ENCODE assay signal across 8 mouse cellular contexts in the genomic region with DNA sequence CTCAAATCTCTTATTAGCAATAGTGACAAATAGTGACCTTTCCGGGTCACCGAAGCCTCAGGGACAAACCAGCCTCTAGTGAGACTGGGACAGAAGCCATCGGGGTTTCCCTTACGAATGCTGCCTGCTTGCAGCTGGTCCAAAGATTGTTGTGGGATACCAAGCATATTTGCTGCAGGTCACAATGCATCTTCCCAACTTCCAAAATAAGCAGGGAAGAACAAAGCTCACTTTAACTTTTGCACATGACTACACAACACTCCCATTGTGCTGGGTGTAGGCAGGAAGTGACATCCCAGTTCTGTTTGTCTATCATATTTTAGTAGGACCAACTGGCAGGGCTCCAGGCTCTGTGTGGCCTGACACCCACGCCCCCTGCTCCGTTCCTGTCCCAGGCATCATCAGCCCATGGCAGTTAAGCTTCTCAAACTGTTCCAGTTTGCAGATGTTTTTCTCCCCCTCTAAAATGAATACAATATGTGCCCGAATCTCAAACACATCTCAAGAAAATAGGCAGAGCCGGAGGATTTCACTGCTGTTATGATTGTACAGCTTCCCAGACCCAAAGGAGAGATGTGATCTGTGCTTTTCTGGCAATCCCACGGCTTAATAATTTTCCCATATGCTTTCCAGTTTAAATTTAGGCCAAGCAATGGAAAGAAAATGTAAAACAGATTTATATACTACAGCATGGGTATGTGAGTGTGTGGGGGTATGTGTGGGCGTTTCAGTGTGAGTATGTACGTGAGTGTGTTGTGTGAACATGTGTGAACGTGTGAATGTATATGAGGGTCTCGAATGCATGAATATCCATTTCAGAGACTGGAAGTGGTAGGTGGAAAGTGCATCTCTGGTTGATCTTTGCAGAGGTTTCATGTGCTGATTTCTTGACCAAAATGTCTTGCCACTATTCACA. TPM values are rescaled to one million over a fixed set of nuclear protein-coding genes. Genes with fewer than 3 reads are reported as not detected.
A peak's percentile ranks its signal among the peaks of the same experiment; 100 is the strongest.
DNase-seq lines count a peak whose midpoint lies in the region; ATAC-seq lines count a peak whose summit lies in the region.

No protein-coding gene starts in this region.

- H3K36me3 ChIP-seq in midbrain, embryonic 11.5 days (ENCODE audit: control insufficient read depth, insufficient read depth, low read length) = no peaks in the 10 kb centered on the region
- H3K36me3 ChIP-seq in midbrain, embryonic 10.5 days = no peaks in the 10 kb centered on the region
- H3K36me3 ChIP-seq in midbrain, embryonic 14.5 days (ENCODE audit: control insufficient read depth, insufficient read depth, low read length) = no peaks in the 10 kb centered on the region

- no peaks in the 10 kb centered on the region for H3K9me3 ChIP-seq in midbrain, embryonic 11.5 days (ENCODE audit: control insufficient read depth, low read length)
- H3K9me3 ChIP-seq in midbrain, embryonic 10.5 days (replicated peaks) = no peaks in the 10 kb centered on the region
- no peaks in the 10 kb centered on the region for H3K9me3 ChIP-seq in midbrain, embryonic 14.5 days (ENCODE audit: control insufficient read depth, low read length)

- DNase-seq in adrenal gland, postnatal 14 days = peak; percentile 26
- no peak for DNase-seq in adrenal gland, adult 8-10 months
- peak; percentile 70 for DNase-seq in midbrain, embryonic 11.5 days (ENCODE audit: low spot score, missing footprints)
- DNase-seq in midbrain, embryonic 10.5 days (ENCODE audit: low spot score) = no peak
- DNase-seq in left cerebral cortex, postnatal 4 days = peak; percentile 23
- DNase-seq in testis, postnatal 14 days (ENCODE audit: low spot score) = peak; percentile 10
- DNase-seq in midbrain, embryonic 14.5 days = no peak
- no peak for DNase-seq in ovary, postnatal 10 days (ENCODE audit: low spot score)

- no peak overlapping the region for H3K4me2 ChIP-seq in midbrain, embryonic 11.5 days
- H3K4me2 ChIP-seq in midbrain, embryonic 14.5 days (ENCODE audit: low read length) = no peak overlapping the region

- no peak for ATAC-seq in midbrain, embryonic 11.5 days (ENCODE audit: low FRiP score)
- no peak for ATAC-seq in midbrain, embryonic 14.5 days (ENCODE audit: low FRiP score, low TSS enrichment)

- intact Hi-C loops in left cerebral cortex, postnatal 4 days (cut with DNase I) = no loop called here

- H3K9ac ChIP-seq in midbrain, embryonic 11.5 days (ENCODE audit: low read length) = no peak overlapping the region
- no peak overlapping the region for H3K9ac ChIP-seq in midbrain, embryonic 14.5 days (replicated peaks; ENCODE audit: low read length)

- H3K4me1 ChIP-seq in midbrain, embryonic 11.5 days (ENCODE audit: control insufficient read depth, insufficient read depth, low read length) = no peaks in the 10 kb centered on the region
- peaks cover 6% of the 10 kb centered on the region for H3K4me1 ChIP-seq in midbrain, embryonic 10.5 days
- H3K4me1 ChIP-seq in midbrain, embryonic 14.5 days (ENCODE audit: control insufficient read depth, insufficient read depth, low read length) = no peaks in the 10 kb centered on the region

- H3K27me3 ChIP-seq in midbrain, embryonic 11.5 days (ENCODE audit: control insufficient read depth, insufficient read depth, low read length) = no peaks in the 10 kb centered on the region
- H3K27me3 ChIP-seq in midbrain, embryonic 10.5 days (ENCODE audit: low read depth, poor library complexity, severe bottlenecking) = no peaks in the 10 kb centered on the region
- H3K27me3 ChIP-seq in midbrain, embryonic 14.5 days (ENCODE audit: control insufficient read depth, insufficient read depth, low read length) = no peaks in the 10 kb centered on the region

- no peak overlapping the region for H3K27ac ChIP-seq in midbrain, embryonic 11.5 days (ENCODE audit: low read depth, low read length)
- H3K27ac ChIP-seq in midbrain, embryonic 10.5 days (replicated peaks) = no peak overlapping the region
- no peak overlapping the region for H3K27ac ChIP-seq in midbrain, embryonic 14.5 days (replicated peaks; ENCODE audit: low read depth, low read length)

- H3K4me3 ChIP-seq in midbrain, embryonic 11.5 days (ENCODE audit: low read depth, low read length) = no peak overlapping the region
- H3K4me3 ChIP-seq in midbrain, embryonic 10.5 days = no peak overlapping the region
- no peak overlapping the region for H3K4me3 ChIP-seq in midbrain, embryonic 14.5 days (replicated peaks; ENCODE audit: low read depth, low read length)

- 81% methylated on average over 13 of the region's 13 CpGs for WGBS in midbrain, embryonic 11.5 days
- 77% methylated on average over 13 of the region's 13 CpGs for WGBS in midbrain, embryonic 10.5 days
- WGBS in midbrain, embryonic 14.5 days = 83% methylated on average over 13 of the region's 13 CpGs

RNA-seq across cellular contexts. Expression of gene Fbxo48, which starts 55.5 kb away (rescaled TPM):
- 0.56 and 2.1 TPM in 2 replicates for total RNA-seq in adrenal gland, postnatal 14 days (2021)
- under 1 TPM; 0.12 to 0.75 (median 0.35) TPM for total RNA-seq in adrenal gland, adult 8-10 months (2022)
- 2.4 and 2.8 TPM in 2 replicates for polyA plus RNA-seq in midbrain, embryonic 11.5 days (2014; fragmentation: Nextera tagmentation; extraction: Ambion mirVana)
- polyA plus RNA-seq in midbrain, embryonic 10.5 days (2016; fragmentation: Nextera tagmentation; extraction: Ambion mirVana) = 2.1 and 2.4 TPM in 2 replicates
- 1 to 10 TPM; 2.2 to 2.5 TPM for total RNA-seq in left cerebral cortex, postnatal 4 days (2021)
- polyA plus RNA-seq in midbrain, embryonic 14.5 days (2014; fragmentation: Nextera tagmentation; extraction: Ambion mirVana) = 0.75 and 1.4 TPM in 2 replicates

Comparison
In these comparisons a context has a peak if more than half of its experiments do, and no peak if none do; other contexts are left out.
1. DNase-seq: peak in adrenal gland, postnatal 14 days (single experiment), midbrain, embryonic 11.5 days (single experiment), left cerebral cortex, postnatal 4 days (single experiment) and testis, postnatal 14 days (single experiment); none in adrenal gland, adult 8-10 months (single experiment), midbrain, embryonic 10.5 days (single experiment), midbrain, embryonic 14.5 days (single experiment) and ovary, postnatal 10 days (single experiment).